Mouse (Mus musculus) neural tube, embryonic 15.5 days (tissue): ENCODE measurements around the gene Reck. TPM values are rescaled to one million over a fixed set of nuclear protein-coding genes. Genes with fewer than 3 reads are reported as not detected.

Source experiments
- ATAC-seq: fragments of 200-750 bp; cut with Nextera tagmentation; 2 replicates; pipeline ENCODE4 v1.8.0; 2017; ENCODE audit warnings: mild to moderate bottlenecking, moderate TSS enrichment, moderate library complexity; ENCODE audit not compliant: low FRiP score
- H3K27ac ChIP-seq: fragments of 300-500 bp; sonication (generic); replicated peaks from 2 replicates; pipeline ENCODE4 v1.5.1; 2015; ENCODE audit warnings: mild to moderate bottlenecking, inconsistent platforms
- H3K27me3 ChIP-seq: fragments of 300-500 bp; sonication (generic); replicated peaks from 2 replicates; pipeline ENCODE4 v1.6.1; 2015; ENCODE audit warnings: inconsistent platforms
- H3K36me3 ChIP-seq: fragments of 300-500 bp; sonication (generic); 2 replicates; pipeline ENCODE4 v1.6.1; 2015; ENCODE audit warnings: inconsistent platforms
- H3K4me1 ChIP-seq: fragments of 300-500 bp; sonication (generic); 2 replicates; pipeline ENCODE4 v1.6.1; 2015; ENCODE audit warnings: inconsistent platforms
- H3K4me2 ChIP-seq: fragments of 300-500 bp; sonication (generic); 2 replicates; pipeline ENCODE4 v1.6.1; 2015; ENCODE audit warnings: inconsistent platforms, mild to moderate bottlenecking, moderate library complexity
- H3K4me3 ChIP-seq: fragments of 300-500 bp; sonication (generic); replicated peaks from 2 replicates; pipeline ENCODE4 v1.5.1; 2015; ENCODE audit warnings: mild to moderate bottlenecking, inconsistent platforms
- H3K9ac ChIP-seq: fragments of 300-500 bp; sonication (generic); replicated peaks from 2 replicates; pipeline ENCODE4 v1.6.1; 2015; ENCODE audit warnings: mild to moderate bottlenecking, inconsistent platforms
- H3K9me3 ChIP-seq: fragments of 300-500 bp; sonication (generic); replicated peaks from 2 replicates; pipeline ENCODE4 v1.6.1; 2016; ENCODE audit warnings: inconsistent platforms
- WGBS: fragments of 180-500 bp; shearing (Covaris S2); methylation state at CpG from one replicate; pipeline ENCODE4 v1.1.7; 2015; ENCODE audit warnings: mixed read lengths; 5-methylcytosine and 5-hydroxymethylcytosine counted together
- polyA plus RNA-seq: library from polyadenylated mRNA; unstranded; fragments of >200 nt; fragmentation: Nextera tagmentation; extraction: Ambion mirVana; gene quantifications from 2 replicates; pipeline ENCODE4 v1.2.1, GENCODE M21; 2015

Gene Reck
- polyA plus RNA-seq, 1 experiment from 2014 or later, result 6.2 TPM

- Histone ChIP-seq H3K4me2 (no peak overlapping the region), H3K9me3 (no peaks in the 10 kb centered on the region), H3K27me3 (no peaks in the 10 kb centered on the region), H3K27ac (no peak overlapping the region), H3K36me3 (no peaks in the 10 kb centered on the region), H3K9ac (no peak overlapping the region), H3K4me1 (peaks cover 15% of the 10 kb centered on the region), H3K4me3 (no peak overlapping the region)
- 93% methylated on average over 22 of the region's 22 CpGs for WGBS
- no peak for ATAC-seq
Measured at GRCm38 (mm10) chr4:43983756-43984155, 108.4 kb downstream of the Reck start.

DNA sequence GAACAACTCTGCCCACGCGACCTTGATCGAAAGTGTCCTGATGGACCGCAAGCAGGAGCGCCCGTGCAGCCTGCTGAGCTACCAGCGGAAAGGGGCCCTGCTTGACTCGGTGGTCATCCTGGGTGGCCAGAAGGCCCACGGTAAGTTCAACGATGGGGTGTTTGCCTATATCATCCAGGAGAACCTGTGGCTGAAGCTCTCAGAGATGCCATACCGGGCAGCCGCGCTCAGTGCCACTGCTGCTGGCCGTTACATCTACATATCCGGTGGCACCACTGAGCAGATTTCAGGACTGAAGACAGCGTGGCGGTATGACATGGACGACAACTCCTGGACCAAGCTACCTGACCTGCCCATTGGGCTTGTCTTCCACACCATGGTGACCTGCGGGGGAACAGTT, 109.0 kb downstream of the Reck start:
- H3K4me1 ChIP-seq, result peaks cover 10% of the 10 kb centered on the region
- 94% methylated on average over 19 of the region's 19 CpGs for WGBS
- no peaks in the 10 kb centered on the region for H3K36me3 ChIP-seq
- no peak for ATAC-seq
- no peaks in the 10 kb centered on the region for H3K27me3 ChIP-seq
- H3K4me2 ChIP-seq, result no peak overlapping the region
- H3K27ac ChIP-seq, result no peak overlapping the region
- no peak overlapping the region for H3K4me3 ChIP-seq
- H3K9ac ChIP-seq, result no peak overlapping the region
- no peaks in the 10 kb centered on the region for H3K9me3 ChIP-seq

DNA sequence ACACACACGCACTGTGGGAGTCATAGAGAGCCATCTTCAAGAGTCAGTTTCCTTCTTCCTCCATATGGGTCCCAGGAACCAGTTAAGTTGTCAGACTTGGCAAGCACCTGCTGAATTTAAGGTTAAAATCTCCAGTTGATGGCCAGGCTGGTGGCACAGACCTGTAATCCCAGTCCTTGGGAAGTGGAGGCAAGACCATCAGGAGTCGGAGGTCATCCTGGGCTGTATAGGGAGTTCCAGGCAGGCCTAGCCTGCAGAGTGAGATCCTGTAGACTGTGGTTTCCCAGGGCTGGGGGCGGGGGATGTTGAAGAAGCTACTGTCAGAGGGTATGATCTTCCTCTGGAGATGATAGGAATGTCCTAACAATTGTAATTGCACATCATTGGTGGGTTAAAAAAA, 113.6 kb downstream of the Reck start:
- Histone ChIP-seq H3K4me2 (no peak overlapping the region), H3K36me3 (no peaks in the 10 kb centered on the region), H3K9me3 (no peaks in the 10 kb centered on the region), H3K4me1 (no peaks in the 10 kb centered on the region), H3K9ac (no peak overlapping the region), H3K27me3 (no peaks in the 10 kb centered on the region), H3K27ac (no peak overlapping the region), H3K4me3 (no peak overlapping the region)
- WGBS, result 95% methylated on average over 3 of the region's 3 CpGs
- no peak for ATAC-seq

- Histone ChIP-seq H3K4me2 (no peak overlapping the region), H3K9me3 (no peaks in the 10 kb centered on the region), H3K4me1 (no peaks in the 10 kb centered on the region), H3K27me3 (no peaks in the 10 kb centered on the region), H3K27ac (no peak overlapping the region), H3K9ac (no peak overlapping the region), H3K36me3 (no peaks in the 10 kb centered on the region), H3K4me3 (no peak overlapping the region)
- 94% methylated on average over 11 of the region's 11 CpGs for WGBS
- ATAC-seq, result no peak
Measured at GRCm38 (mm10) chr4:43993072-43993471, 117.7 kb downstream of the Reck start.

DNA sequence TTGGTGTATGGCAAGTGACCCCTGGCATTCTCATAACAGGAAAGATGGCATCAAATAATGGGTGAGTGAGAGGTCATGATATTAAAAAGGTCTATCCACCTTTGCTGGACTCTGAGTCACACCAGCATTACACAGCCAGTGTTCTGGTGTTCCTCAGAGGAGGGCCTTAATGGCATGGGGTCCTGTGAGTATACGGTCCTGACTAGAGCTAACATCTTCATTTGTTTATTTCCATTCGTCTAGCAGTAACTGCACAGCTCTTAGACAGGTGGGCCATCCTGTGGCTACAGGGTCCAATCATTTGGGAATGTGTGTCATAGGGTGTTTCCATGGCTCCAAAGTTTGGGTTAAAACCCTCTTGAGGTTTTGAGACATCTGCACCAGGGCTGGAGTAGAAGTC, 119.0 kb downstream of the Reck start:
- Histone ChIP-seq H3K9me3 (no peaks in the 10 kb centered on the region), H3K4me2 (no peak overlapping the region), H3K4me3 (no peak overlapping the region), H3K4me1 (no peaks in the 10 kb centered on the region), H3K36me3 (no peaks in the 10 kb centered on the region), H3K27ac (no peak overlapping the region), H3K27me3 (no peaks in the 10 kb centered on the region), H3K9ac (no peak overlapping the region)
- no peak for ATAC-seq
- 80% methylated on average over 2 of the region's 2 CpGs for WGBS

Other genes starting within 250 kb of the Reck start
- 12.9 and 16.1 TPM in 2 replicates for gene Npr2, start 243.6 kb upstream of the Reck start, polyA plus RNA-seq
- 4.1 and 4.3 TPM in 2 replicates for gene Spag8, start 221.9 kb upstream of the Reck start, polyA plus RNA-seq
- gene Hint2, start 219.1 kb upstream of the Reck start, polyA plus RNA-seq, result 77.5 and 78.9 TPM in 2 replicates
- 9.1 and 12.4 TPM in 2 replicates for gene Tmem8b, start 206.6 kb upstream of the Reck start, polyA plus RNA-seq
- 1.5 and 1.6 TPM in 2 replicates for gene Fam221b, start 206.4 kb upstream of the Reck start, polyA plus RNA-seq
- 0.08 TPM in 1 of 2 replicates, not detected in the other for gene Olfr70, start 174.7 kb upstream of the Reck start, polyA plus RNA-seq
- not detected in 2 replicates for gene Olfr71, start 165.3 kb upstream of the Reck start, polyA plus RNA-seq
- gene Hrct1, start 148.3 kb upstream of the Reck start, polyA plus RNA-seq, result 0.24 and 0.45 TPM in 2 replicates
- gene Spaar, start 145.5 kb upstream of the Reck start, polyA plus RNA-seq, result 0.05 and 0.06 TPM in 2 replicates
- not detected in 2 replicates for gene Olfr159, start 104.5 kb upstream of the Reck start, polyA plus RNA-seq
- not detected in 2 replicates for gene Olfr156, start 51.6 kb upstream of the Reck start, polyA plus RNA-seq
- not detected in 2 replicates for gene Olfr157, start 35.3 kb upstream of the Reck start, polyA plus RNA-seq
- gene Olfr155, start 24.0 kb upstream of the Reck start, polyA plus RNA-seq, result not detected in 2 replicates
- gene Glipr2, start 81.9 kb downstream of the Reck start, polyA plus RNA-seq, result 42.3 and 51.4 TPM in 2 replicates
- gene Ccin, start 108.0 kb downstream of the Reck start, polyA plus RNA-seq, result not detected in 2 replicates
- gene Clta, start 128.9 kb downstream of the Reck start, polyA plus RNA-seq, result 342 and 381 TPM in 2 replicates
- 27.2 and 30.9 TPM in 2 replicates for gene Gne, start 208.6 kb downstream of the Reck start, polyA plus RNA-seq